In the genomic region with DNA sequence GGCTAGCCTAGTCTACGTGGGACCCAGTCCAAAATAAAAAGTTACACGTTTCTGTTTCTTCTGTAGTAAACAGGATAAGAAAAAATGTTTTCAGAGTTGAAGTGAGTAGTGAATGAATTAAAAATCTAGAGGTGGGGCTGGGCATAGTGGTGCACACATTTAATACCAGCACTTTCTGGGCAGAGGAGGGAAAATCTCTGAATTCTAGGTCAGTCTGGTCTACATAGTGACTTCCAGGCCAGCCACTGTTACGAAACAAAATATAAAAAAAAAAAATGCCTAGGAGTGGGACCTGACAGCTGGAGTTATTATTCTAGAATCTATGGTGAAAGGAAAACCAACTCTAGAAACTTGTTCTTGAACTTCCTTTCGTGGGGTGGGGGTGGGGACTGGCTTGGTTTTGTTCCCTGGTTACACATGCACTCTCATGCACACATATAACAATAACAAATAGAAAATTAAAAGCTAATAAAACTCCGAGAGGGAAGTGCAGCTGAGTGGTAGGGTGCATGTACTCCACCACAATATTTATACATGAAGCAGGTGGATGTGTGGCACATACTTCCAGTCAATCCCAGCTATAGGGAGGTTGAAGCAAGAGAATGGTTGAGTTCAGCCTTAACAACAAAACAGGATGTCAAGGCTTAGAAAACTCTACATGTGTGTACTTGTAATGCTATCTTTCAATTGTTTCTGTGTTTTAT, we compare ENCODE assay signal across 9 mouse cellular contexts. TPM values are rescaled to one million over a fixed set of nuclear protein-coding genes. Genes with fewer than 3 reads are reported as not detected.
A peak's percentile ranks its signal among the peaks of the same experiment; 100 is the strongest.
DNase-seq lines count a peak whose midpoint lies in the region; ATAC-seq and TF ChIP-seq lines count a peak whose summit lies in the region.
"Had no signal": no experiment of that assay in that cellular context is flagged by ENCODE, and none has a peak within 500 bp of the region (broad histone marks: within the 10 kb centered on the region; RNA-seq: fewer than 3 reads in every experiment).

No protein-coding gene starts in this region.

- peak overlapping the region; percentile 84 for H3K4me2 ChIP-seq in heart, embryonic 16.5 days (ENCODE audit: low read depth, low read length)
- peak overlapping the region; percentile 86 for H3K4me2 ChIP-seq in liver, embryonic 16.5 days (ENCODE audit: low read depth, low read length)

- peaks cover 13% of the 10 kb centered on the region; the same call in 1 of the 2 replicates for H3K36me3 ChIP-seq in heart, embryonic 10.5 days
- H3K36me3 ChIP-seq in G1E (replicated peaks), result peaks cover 27% of the 10 kb centered on the region
- H3K36me3 ChIP-seq in heart, embryonic 16.5 days (ENCODE audit: control insufficient read depth, insufficient read depth), result no peaks in the 10 kb centered on the region
- no peaks in the 10 kb centered on the region for H3K36me3 ChIP-seq in liver, embryonic 16.5 days (ENCODE audit: control insufficient read depth, insufficient read depth)

- H3K4me1 ChIP-seq in heart, embryonic 10.5 days, result peaks cover 11% of the 10 kb centered on the region
- peaks cover 52% of the 10 kb centered on the region for H3K4me1 ChIP-seq in G1E (ENCODE audit: insufficient read depth, low read depth, low read length)
- H3K4me1 ChIP-seq in heart, embryonic 16.5 days (ENCODE audit: control insufficient read depth, insufficient read depth, low read length), result peaks cover 13% of the 10 kb centered on the region
- peaks cover 16% of the 10 kb centered on the region for H3K4me1 ChIP-seq in liver, embryonic 16.5 days (ENCODE audit: control insufficient read depth, low read depth, low read length)

- H3K27ac ChIP-seq in heart, embryonic 10.5 days, result peak overlapping the region; percentile 94; the same call in 1 of the 2 replicates
- H3K27ac ChIP-seq in heart, embryonic 16.5 days (ENCODE audit: low read length), result peak overlapping the region; percentile 91
- peak overlapping the region; percentile 42; the same call in 1 of the 2 replicates for H3K27ac ChIP-seq in liver, embryonic 16.5 days (ENCODE audit: low read length)

- no peak for DNase-seq in heart, embryonic 10.5 days (ENCODE audit: low spot score)
- no peak for DNase-seq in heart, postnatal 10 days
- DNase-seq in G1E (ENCODE audit: low spot score), result no peak
- DNase-seq in frontal cortex, postnatal 14 days (ENCODE audit: low spot score in 2 of 2), result no peak
- DNase-seq in ovary, postnatal 14 days (ENCODE audit: low spot score), result no peak

- ATAC-seq in G1E (ENCODE audit: extremely low read depth, insufficient number of reproducible peaks, low FRiP score, poor library complexity, severe bottlenecking), result no peak
- no peak for ATAC-seq in heart, embryonic 16.5 days (replicated peaks; ENCODE audit: extremely low read depth, insufficient read depth, low FRiP score)
- no peak for ATAC-seq in liver, embryonic 16.5 days (ENCODE audit: low read depth)
- no peak for ATAC-seq in erythroid progenitor cell, adult 5-6 weeks (replicated peaks; ENCODE audit: low FRiP score, poor library complexity, severe bottlenecking)

- no peaks in the 10 kb centered on the region for H3K27me3 ChIP-seq in heart, embryonic 10.5 days (ENCODE audit: insufficient read depth, poor library complexity, severe bottlenecking)
- no peaks in the 10 kb centered on the region for H3K27me3 ChIP-seq in G1E (ENCODE audit: insufficient read depth, low read length)
- H3K27me3 ChIP-seq in heart, embryonic 16.5 days (ENCODE audit: control insufficient read depth, insufficient read depth, low read length), result no peaks in the 10 kb centered on the region
- H3K27me3 ChIP-seq in liver, embryonic 16.5 days (ENCODE audit: control insufficient read depth, insufficient read depth, low read depth, low read length), result no peaks in the 10 kb centered on the region

- 45% methylated on average over 5 of the region's 5 CpGs for WGBS in heart, embryonic 10.5 days
- WGBS in heart, embryonic 16.5 days, result 47% methylated on average over 5 of the region's 5 CpGs
- 37% methylated on average over 5 of the region's 5 CpGs for WGBS in liver, embryonic 16.5 days (ENCODE audit: insufficient replicate concordance)

- intact Hi-C loops in heart, postnatal 10 days (cut with DNase I), result no loop called here

- H3K4me3 ChIP-seq in heart, embryonic 10.5 days, result peak overlapping the region; percentile 97
- peak overlapping the region; percentile 78; the same call in 1 of the 2 replicates for H3K4me3 ChIP-seq in G1E (ENCODE audit: low read depth, low read length)
- H3K4me3 ChIP-seq in heart, embryonic 16.5 days (ENCODE audit: low read length), result peak overlapping the region; percentile 96
- H3K4me3 ChIP-seq in liver, embryonic 16.5 days (ENCODE audit: low read depth, low read length), result peak overlapping the region; percentile 81

- no peaks in the 10 kb centered on the region for H3K9me3 ChIP-seq in heart, embryonic 10.5 days
- no peaks in the 10 kb centered on the region for H3K9me3 ChIP-seq in G1E (replicated peaks)
- H3K9me3 ChIP-seq in heart, embryonic 16.5 days (replicated peaks; ENCODE audit: control insufficient read depth, low read length), result no peaks in the 10 kb centered on the region; the same call in 1 of the 2 replicates
- no peaks in the 10 kb centered on the region for H3K9me3 ChIP-seq in liver, embryonic 16.5 days (replicated peaks; ENCODE audit: control insufficient read depth, low read length)

- no peak overlapping the region; the same call in 1 of the 2 replicates for H3K9ac ChIP-seq in heart, embryonic 16.5 days (ENCODE audit: low read length)
- no peak overlapping the region for H3K9ac ChIP-seq in liver, embryonic 16.5 days (ENCODE audit: low read depth, low read length)

- TF ChIP-seq CTCF in G1E (IDR thresholded peaks at IDR 0.05; ENCODE audit: low read depth, low read length), result no peak

RNA-seq across cellular contexts. Expression of gene Ccdc117, which starts 0.6 kb away (rescaled TPM):
- polyA plus RNA-seq in heart, embryonic 10.5 days (2016; fragmentation: Nextera tagmentation; extraction: Ambion mirVana), result 14.7 and 23.4 TPM in 2 replicates
- 10 to 100 TPM; 13.9 to 17.1 TPM for total RNA-seq in heart, postnatal 10 days (2021)
- 31.8 and 35.5 TPM in 2 replicates for total RNA-seq in G1E (2014; fragmentation: Nextera tagmentation)
- 57.1 and 58.5 TPM in 2 replicates for total RNA-seq in G1E (2017)
- polyA plus RNA-seq in G1E (2012), result 11.5 and 12.6 TPM in 2 replicates
- 12.9 and 13.0 TPM in 2 replicates for polyA plus RNA-seq in heart, embryonic 16.5 days (2015; fragmentation: Nextera tagmentation; extraction: Ambion mirVana)
- 6.8 and 7.5 TPM in 2 replicates for polyA plus RNA-seq in liver, embryonic 16.5 days (2015; fragmentation: Nextera tagmentation; extraction: Ambion mirVana)
- 2.5 and 4.6 TPM in 2 replicates for total RNA-seq in erythroid progenitor cell, adult 5-6 weeks (2015; ENCODE audit: low replicate concordance)
- total RNA-seq in erythroid progenitor cell, adult 5-6 weeks (2017; ENCODE audit: low replicate concordance), result 8.2 and 12.6 TPM in 2 replicates

RNA-seq across cellular contexts. Expression of gene Xbp1, which starts 22.2 kb away (rescaled TPM):
- polyA plus RNA-seq in heart, embryonic 10.5 days (2016; fragmentation: Nextera tagmentation; extraction: Ambion mirVana), result 131 and 174 TPM in 2 replicates
- 10 to 100 TPM; 48.9 to 55.5 TPM for total RNA-seq in heart, postnatal 10 days (2021)
- 164 and 185 TPM in 2 replicates for total RNA-seq in G1E (2014; fragmentation: Nextera tagmentation)
- 125 TPM in 2 replicates for total RNA-seq in G1E (2017)
- 50.6 and 66.6 TPM in 2 replicates for polyA plus RNA-seq in G1E (2012)
- polyA plus RNA-seq in heart, embryonic 16.5 days (2015; fragmentation: Nextera tagmentation; extraction: Ambion mirVana), result 135 and 151 TPM in 2 replicates
- polyA plus RNA-seq in liver, embryonic 16.5 days (2015; fragmentation: Nextera tagmentation; extraction: Ambion mirVana), result 105 and 116 TPM in 2 replicates
- total RNA-seq in erythroid progenitor cell, adult 5-6 weeks (2015; ENCODE audit: low replicate concordance), result 42.8 and 44.7 TPM in 2 replicates
- 27.2 and 32.3 TPM in 2 replicates for total RNA-seq in erythroid progenitor cell, adult 5-6 weeks (2017; ENCODE audit: low replicate concordance)

RNA-seq across cellular contexts. Expression of gene Ankrd36, which starts 26.9 kb away (rescaled TPM):
- 0.38 and 0.97 TPM in 2 replicates for polyA plus RNA-seq in heart, embryonic 10.5 days (2016; fragmentation: Nextera tagmentation; extraction: Ambion mirVana)
- not detected for total RNA-seq in heart, postnatal 10 days (2021)
- total RNA-seq in G1E (2014; fragmentation: Nextera tagmentation) (1.5 and 6.1 TPM in 2 replicates), G1E (2017) (1.5 and 2.9 TPM in 2 replicates)
- 0.39 and 0.40 TPM in 2 replicates for polyA plus RNA-seq in G1E (2012)
- 0.17 TPM in 1 of 2 replicates, not detected in the other for polyA plus RNA-seq in heart, embryonic 16.5 days (2015; fragmentation: Nextera tagmentation; extraction: Ambion mirVana)
- 1.9 and 2.5 TPM in 2 replicates for polyA plus RNA-seq in liver, embryonic 16.5 days (2015; fragmentation: Nextera tagmentation; extraction: Ambion mirVana)
- not detected in 2 replicates for total RNA-seq in erythroid progenitor cell, adult 5-6 weeks (2015; ENCODE audit: low replicate concordance)
- total RNA-seq in erythroid progenitor cell, adult 5-6 weeks (2017; ENCODE audit: low replicate concordance), result 4.4 TPM in 1 of 2 replicates, not detected in the other
- total RNA-seq: left cerebral cortex, adult 18-20 months had no signal

Comparison
In these comparisons a context has a peak if more than half of its experiments do, and no peak if none do; other contexts are left out.
1. H3K27ac ChIP-seq: peak in every context shown above with its lines; median percentile 94 in heart, embryonic 10.5 days; 91 in heart, embryonic 16.5 days; 42 in liver, embryonic 16.5 days.